Mouse (Mus musculus) spleen, postnatal 0 days (tissue): ENCODE measurements around the gene Dpep3. TPM values are rescaled to one million over a fixed set of nuclear protein-coding genes. Genes with fewer than 3 reads are reported as not detected.

Experiments
- polyA plus RNA-seq: library from polyadenylated mRNA; unstranded; fragments of >200 nt; fragmentation: Nextera tagmentation; extraction: Ambion mirVana; gene quantifications from 2 replicates; pipeline ENCODE4 v1.2.1, GENCODE M21; 2015

Dpep3 gene
- not detected in 2 replicates for polyA plus RNA-seq

DNA sequence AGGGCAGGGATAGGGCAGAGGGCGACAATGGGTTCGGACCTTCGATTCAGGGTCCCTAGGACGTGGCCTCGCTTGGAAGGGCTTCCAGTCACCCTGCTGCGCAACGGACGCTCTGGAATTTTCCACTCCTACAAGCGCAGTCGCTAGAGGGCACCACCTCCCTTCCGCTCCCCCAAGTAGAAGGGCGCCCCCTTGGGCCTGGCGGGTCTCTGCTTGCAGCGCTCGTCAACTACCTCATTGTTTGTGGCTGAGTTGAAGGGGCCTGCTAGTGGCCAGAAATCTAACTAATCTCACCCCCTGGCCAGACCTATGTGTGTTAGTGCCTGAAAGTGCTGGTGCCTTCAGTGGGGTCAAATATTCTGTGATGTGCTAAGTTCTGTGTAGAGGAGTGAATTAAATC lies at the start of gene Dpep3:
TSS of gene Dpep3 (minus strand) at position 105 of the 400 bp plus-strand sequence.

DNA sequence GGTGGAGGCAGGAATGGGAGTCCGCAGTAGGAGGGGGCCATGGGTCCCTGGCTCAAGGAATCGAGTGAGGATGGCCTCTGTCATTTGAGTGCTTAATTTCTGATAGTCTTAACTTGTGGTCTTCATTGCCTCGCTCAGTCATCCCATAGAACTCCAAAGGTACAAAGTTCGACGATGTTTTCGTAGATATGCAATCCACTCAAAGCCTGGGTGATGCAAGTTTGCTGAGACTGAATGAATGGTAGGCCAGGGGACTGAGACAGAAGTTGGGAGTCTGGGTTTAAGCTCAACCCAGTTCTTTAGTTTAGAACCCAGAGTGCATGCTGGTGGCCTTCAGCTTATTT lies 32.4 kb upstream of the Dpep3 start, which contains the start of gene Ddx28:
TSS of gene Ddx28 (minus strand) at position 240 of the 344 bp plus-strand sequence.

DNA sequence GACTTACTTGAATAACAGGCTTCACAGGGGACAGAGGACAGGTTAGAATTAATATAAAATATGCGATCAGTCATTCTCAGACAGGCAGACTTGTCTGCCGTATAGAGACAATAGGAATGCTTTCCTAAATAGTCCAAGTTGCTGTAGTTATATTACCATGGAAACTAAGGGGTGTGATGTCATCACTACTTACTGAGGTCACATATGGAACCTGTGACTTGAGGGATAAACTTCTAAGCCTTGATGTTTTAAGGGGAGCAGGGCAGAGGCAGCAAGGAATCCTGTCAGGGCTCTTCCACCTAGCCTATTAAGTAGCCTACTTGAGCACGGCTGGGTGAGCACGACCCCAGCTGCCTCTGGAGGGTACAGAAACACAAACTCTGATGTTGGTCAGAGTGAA lies 26.6 kb upstream of the Dpep3 start, which contains the start of gene Dpep2nb:
TSS of gene Dpep2nb (minus strand) at position 101 of the 400 bp plus-strand sequence.

DNA sequence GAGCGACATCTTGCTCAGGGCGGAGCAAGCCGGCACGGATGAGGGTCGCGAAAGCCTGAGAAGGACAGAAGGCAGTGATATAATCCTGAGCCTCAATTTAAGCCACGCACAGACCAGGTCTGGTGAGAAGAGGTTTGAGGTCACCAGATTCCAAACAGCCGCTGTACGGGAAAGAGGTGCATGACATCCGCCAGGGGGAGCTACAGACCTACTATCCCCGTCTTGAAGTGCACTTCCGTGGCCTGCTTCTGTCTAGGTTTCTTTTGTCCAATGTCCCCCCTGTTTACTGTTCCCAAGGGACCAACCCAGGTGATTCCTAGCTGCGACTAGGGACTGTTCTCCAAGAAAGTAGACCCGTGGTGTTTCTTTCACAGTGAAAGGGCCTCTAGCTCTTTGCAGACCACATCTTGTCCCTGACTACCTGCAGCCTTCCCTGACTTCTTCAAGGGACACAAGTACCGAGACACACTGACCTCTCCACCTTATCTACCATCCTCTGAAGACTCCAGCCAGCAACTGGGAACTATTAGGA lies 11.7 kb upstream of the Dpep3 start, which contains the start of gene Dus2:
TSS of gene Dus2 (plus strand) at position 482 of the 532 bp plus-strand sequence.

DNA sequence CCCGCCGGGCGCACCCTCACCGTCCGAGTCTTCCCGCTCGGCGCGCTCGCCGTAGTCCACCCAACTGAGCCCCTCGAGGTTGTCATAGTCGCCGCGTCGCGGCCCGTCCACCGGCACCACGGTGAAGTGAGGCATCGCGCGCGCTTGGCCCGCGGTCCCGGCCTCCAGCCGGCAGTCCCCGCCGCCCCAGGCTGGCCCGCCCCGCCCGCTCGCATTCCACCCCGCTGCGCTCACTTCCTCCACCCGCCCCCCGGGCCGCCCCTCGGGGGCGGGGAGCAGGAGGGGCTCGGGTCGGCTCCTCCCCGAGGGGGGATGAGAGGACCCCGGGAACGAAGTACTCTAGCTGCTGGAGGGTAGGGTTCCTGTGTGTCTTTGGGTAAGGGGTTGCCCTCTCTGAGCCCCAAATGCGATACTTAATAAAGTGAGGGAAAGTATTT lies 13.3 kb downstream of the Dpep3 start, which contains the start of gene Slc12a4:
TSS of gene Slc12a4 (minus strand) at position 193 of the 437 bp plus-strand sequence.

DNA sequence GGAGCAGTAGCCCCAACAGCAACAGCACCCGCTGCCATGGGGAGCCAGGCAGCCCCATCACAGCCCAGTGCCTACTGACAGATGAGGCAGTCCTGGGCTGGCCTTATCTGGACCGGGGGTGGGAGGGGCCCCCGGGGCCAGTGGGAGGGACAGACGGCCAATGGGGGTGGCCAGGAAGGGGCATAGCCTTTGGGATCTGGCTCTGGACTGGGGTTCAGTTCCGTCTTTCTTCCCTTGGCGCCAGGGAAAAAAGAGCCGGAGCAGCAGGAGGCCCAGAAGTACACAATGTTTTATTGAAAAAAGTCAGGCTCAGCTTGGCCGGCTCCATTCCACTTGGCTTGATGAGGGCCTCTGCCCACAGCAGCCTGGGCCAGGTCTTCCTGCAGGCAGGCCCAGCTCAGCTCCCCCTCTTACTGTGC lies 35.9 kb downstream of the Dpep3 start, which contains the start of gene Lcat:
TSS of gene Lcat (minus strand) at position 62 of the 419 bp plus-strand sequence.

DNA sequence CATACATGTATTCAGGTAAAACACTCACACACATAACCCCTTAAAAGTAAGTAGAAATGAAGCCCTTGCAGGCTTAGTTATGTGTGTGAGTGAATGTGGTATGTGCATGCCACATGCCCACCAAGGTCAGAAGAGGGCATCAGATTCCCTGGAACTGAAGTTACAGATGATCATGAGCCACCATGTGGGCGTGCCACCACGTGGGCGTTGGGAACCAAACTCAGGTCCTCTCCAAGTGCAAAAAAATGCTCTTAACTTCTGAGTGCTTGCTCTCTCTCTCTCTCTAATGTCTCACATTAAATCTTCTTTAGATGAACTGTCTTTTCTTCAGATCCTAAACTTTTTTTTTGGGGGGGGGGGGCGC lies 40.9 kb downstream of the Dpep3 start, which contains the start of gene Psmb10:
TSS of gene Psmb10 (minus strand) at position 139 of the 364 bp plus-strand sequence.

DNA sequence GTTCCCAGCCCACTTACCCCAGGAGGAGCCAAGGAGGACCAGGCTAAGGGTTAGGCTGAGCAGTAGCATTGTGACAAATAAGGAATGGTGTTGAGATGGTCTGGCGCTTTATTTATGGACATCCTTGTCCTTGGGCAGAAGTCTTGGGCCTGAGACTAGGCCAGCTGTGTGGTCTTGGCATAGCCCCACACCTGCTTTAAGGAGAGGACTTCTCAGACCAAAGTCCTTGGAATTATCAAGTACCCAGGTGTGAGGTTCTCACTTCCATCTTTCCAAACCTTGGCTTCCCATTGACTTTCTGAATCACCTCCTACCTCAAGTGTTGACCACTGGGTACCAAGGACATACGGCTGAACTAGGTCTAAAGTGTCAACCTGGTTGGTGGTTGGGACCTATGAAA lies 45.5 kb downstream of the Dpep3 start, which contains the start of gene Ctrl:
TSS of gene Ctrl (minus strand) at position 101 of the 400 bp plus-strand sequence.

Other genes starting within 250 kb of the Dpep3 start
- 3.8 and 4.0 TPM in 2 replicates for gene Gfod2, start 220.8 kb downstream of the Dpep3 start, polyA plus RNA-seq
- gene Ranbp10, start 152.1 kb downstream of the Dpep3 start, polyA plus RNA-seq, result 43.9 and 49.2 TPM in 2 replicates
- gene Tsnaxip1, start 151.7 kb downstream of the Dpep3 start, polyA plus RNA-seq, result 0.22 and 0.23 TPM in 2 replicates
- gene Cenpt, start 126.2 kb downstream of the Dpep3 start, polyA plus RNA-seq, result 21.0 and 21.1 TPM in 2 replicates
- 33.8 and 34.9 TPM in 2 replicates for gene Thap11, start 124.3 kb downstream of the Dpep3 start, polyA plus RNA-seq
- gene Nutf2, start 118.8 kb downstream of the Dpep3 start, polyA plus RNA-seq, result 125 and 144 TPM in 2 replicates
- gene Edc4, start 98.5 kb downstream of the Dpep3 start, polyA plus RNA-seq, result 16.4 and 18.2 TPM in 2 replicates
- gene Nrn1l, start 85.9 kb downstream of the Dpep3 start, polyA plus RNA-seq, result 0.46 TPM in 1 of 2 replicates, not detected in the other
- 12.7 and 15.0 TPM in 2 replicates for gene Pskh1, start 79.0 kb downstream of the Dpep3 start, polyA plus RNA-seq
- gene Ctrl, start 45.6 kb downstream of the Dpep3 start, polyA plus RNA-seq, result 1.4 and 4.2 TPM in 2 replicates
- gene Psmb10, start 41.0 kb downstream of the Dpep3 start, polyA plus RNA-seq, result 77.1 and 84.1 TPM in 2 replicates
- 0.82 and 1.0 TPM in 2 replicates for gene Lcat, start 36.0 kb downstream of the Dpep3 start, polyA plus RNA-seq
- 12.0 and 12.9 TPM in 2 replicates for gene Slc12a4, start 13.3 kb downstream of the Dpep3 start, polyA plus RNA-seq
- 14.1 and 14.8 TPM in 2 replicates for gene Dus2, start 11.9 kb upstream of the Dpep3 start, polyA plus RNA-seq
- not detected in 2 replicates for gene Dpep2nb, start 26.5 kb upstream of the Dpep3 start, polyA plus RNA-seq
- gene Ddx28, start 32.5 kb upstream of the Dpep3 start, polyA plus RNA-seq, result 9.3 and 9.8 TPM in 2 replicates
- 6.7 and 6.9 TPM in 2 replicates for gene Nfatc3, start 79.4 kb upstream of the Dpep3 start, polyA plus RNA-seq
- gene Esrp2, start 157.5 kb upstream of the Dpep3 start, polyA plus RNA-seq, result 0.51 and 0.56 TPM in 2 replicates
- 7.2 and 9.4 TPM in 2 replicates for gene Pla2g15, start 171.0 kb upstream of the Dpep3 start, polyA plus RNA-seq
- 10.7 and 12.3 TPM in 2 replicates for gene Slc7a6, start 189.4 kb upstream of the Dpep3 start, polyA plus RNA-seq
- gene Slc7a6os, start 231.5 kb upstream of the Dpep3 start, polyA plus RNA-seq, result 18.3 and 20.0 TPM in 2 replicates
- gene Prmt7, start 231.5 kb upstream of the Dpep3 start, polyA plus RNA-seq, result 22.3 and 25.3 TPM in 2 replicates